Mouse (Mus musculus): Measurements from ENCODE around the gene Anp32e.
"Not testable (repeated sequence)": the region's sequence is repeated elsewhere in the genome, so short reads cannot be mapped to it uniquely, and the experiment has no call there.

The Anp32e gene

GRCm38 (mm10) chr3:95972873-95973634 is 44.0 kb downstream of the Anp32e start:
- DNase-seq (ENCODE audit: low spot score in 2 of 2) = peak; percentile 58 to 75

- no peak for DNase-seq (ENCODE audit: low spot score in 2 of 2)
These were observed 48.0 kb downstream of the Anp32e start for GRCm38 (mm10) chr3:95977079-95977478.

- DNase-seq (ENCODE audit: low spot score in 2 of 2) = not testable (repeated sequence)
These were observed 48.5 kb downstream of the Anp32e start for GRCm38 (mm10) chr3:95977587-95977986.

GRCm38 (mm10) chr3:95978265-95978664 is 49.2 kb downstream of the Anp32e start:
- DNase-seq (ENCODE audit: low spot score in 2 of 2) = no peak

GRCm38 (mm10) chr3:95980276-95980970 is 51.4 kb downstream of the Anp32e start:
- DNase-seq (ENCODE audit: low spot score in 2 of 2) = no peak

GRCm38 (mm10) chr3:95982129-95982528 is 53.1 kb downstream of the Anp32e start:
- DNase-seq (ENCODE audit: low spot score in 2 of 2) = no peak

- DNase-seq (ENCODE audit: low spot score in 2 of 2) = no peak
These were observed 56.4 kb downstream of the Anp32e start for GRCm38 (mm10) chr3:95985209-95986000.

GRCm38 (mm10) chr3:95986001-95986622 is 57.1 kb downstream of the Anp32e start:
- DNase-seq (ENCODE audit: low spot score in 2 of 2) = peak in 1 of 2 experiments; percentile 42

GRCm38 (mm10) chr3:95986984-95987383 is 57.9 kb downstream of the Anp32e start:
- DNase-seq (ENCODE audit: low spot score in 2 of 2) = no peak

GRCm38 (mm10) chr3:95987386-95988110 is 58.5 kb downstream of the Anp32e start:
- DNase-seq (ENCODE audit: low spot score in 2 of 2) = peak; percentile 60 to 76

GRCm38 (mm10) chr3:95988138-95988537 is 59.1 kb downstream of the Anp32e start:
- peak in 1 of 2 experiments; percentile 61 for DNase-seq (ENCODE audit: low spot score in 2 of 2)

- DNase-seq (ENCODE audit: low spot score in 2 of 2) = peak in 1 of 2 experiments; percentile 60
These were observed 59.9 kb downstream of the Anp32e start for GRCm38 (mm10) chr3:95988969-95989368.

GRCm38 (mm10) chr3:95990413-95990941 is 61.4 kb downstream of the Anp32e start:
- peak in 1 of 2 experiments; percentile 63 for DNase-seq (ENCODE audit: low spot score in 2 of 2)

GRCm38 (mm10) chr3:95992990-95993603 is 64.1 kb downstream of the Anp32e start:
- no peak for DNase-seq (ENCODE audit: low spot score in 2 of 2)

GRCm38 (mm10) chr3:95993881-95994280 is 64.8 kb downstream of the Anp32e start:
- peak in 1 of 2 experiments; percentile 60 for DNase-seq (ENCODE audit: low spot score in 2 of 2)

GRCm38 (mm10) chr3:95994381-95994846 is 65.4 kb downstream of the Anp32e start:
- peak; percentile 36 to 68 for DNase-seq (ENCODE audit: low spot score in 2 of 2)

GRCm38 (mm10) chr3:95994975-95995801 is 66.1 kb downstream of the Anp32e start:
- peak in 1 of 2 experiments; percentile 34 for DNase-seq (ENCODE audit: low spot score in 2 of 2)

- peak; percentile 72 to 87 for DNase-seq (ENCODE audit: low spot score in 2 of 2)
These were observed 66.9 kb downstream of the Anp32e start, which contains the start of gene Plekho1 for GRCm38 (mm10) chr3:95995802-95996428. Gene Plekho1 (minus strand): TSS chr3:95996001.

Measured in spleen, postnatal 4 days (tissue).